Mouse (Mus musculus) stomach, postnatal 0 days (tissue): Measurements from ENCODE around the gene BC030499. TPM values are rescaled to one million over a fixed set of nuclear protein-coding genes. Genes with fewer than 3 reads are reported as not detected.
"Not testable (repeated sequence)": the region's sequence is repeated elsewhere in the genome, so short reads cannot be mapped to it uniquely, and the experiment has no call there.

Experiments
- ATAC-seq: fragments of 200-750 bp; cut with Nextera tagmentation; 2 replicates; pipeline ENCODE4 v1.8.0; 2017; ENCODE audit not compliant: low FRiP score, low TSS enrichment
- DNase-seq: peaks from one replicate; pipeline ENCODE4 v3.0.0-alpha.2; 2016; ENCODE audit warnings: low spot score
- H3K27ac ChIP-seq: fragments of 300-500 bp; sonication (generic); replicated peaks from 2 replicates; pipeline ENCODE4 v1.5.1; 2014; ENCODE audit warnings: mild to moderate bottlenecking, control low read depth
- H3K27me3 ChIP-seq: fragments of 300-500 bp; sonication (generic); 2 replicates; pipeline ENCODE4 v1.6.1; 2014; ENCODE audit warnings: low read length; ENCODE audit not compliant: control insufficient read depth, insufficient read depth
- H3K36me3 ChIP-seq: fragments of 300-500 bp; sonication (generic); 2 replicates; pipeline ENCODE4 v1.6.1; 2014; ENCODE audit warnings: low read length, mixed read lengths; ENCODE audit not compliant: control insufficient read depth, insufficient read depth
- H3K4me1 ChIP-seq: fragments of 300-500 bp; sonication (generic); replicated peaks from 2 replicates; pipeline ENCODE4 v1.6.1; 2014; ENCODE audit warnings: antibody characterized with exemption; ENCODE audit not compliant: control insufficient read depth, insufficient read depth
- H3K4me2 ChIP-seq: fragments of 300-500 bp; sonication (generic); replicated peaks from 2 replicates; pipeline ENCODE4 v1.6.1; 2014; ENCODE audit warnings: low read depth, mild to moderate bottlenecking, control low read depth, moderate library complexity
- H3K4me3 ChIP-seq: fragments of 300-500 bp; sonication (generic); 2 replicates; pipeline ENCODE4 v1.5.1; 2014; ENCODE audit warnings: low read depth, low read length, control low read depth
- H3K9ac ChIP-seq: fragments of 300-500 bp; sonication (generic); 2 replicates; pipeline ENCODE4 v1.6.1; 2014; ENCODE audit warnings: mild to moderate bottlenecking, low read length, control low read depth, mixed read lengths
- H3K9me3 ChIP-seq: fragments of 300-500 bp; sonication (generic); 2 replicates; pipeline ENCODE4 v1.6.1; 2016; ENCODE audit warnings: low read length; ENCODE audit not compliant: control insufficient read depth
- CTCF ChIP-seq: IDR thresholded peaks from 2 replicates; pipeline ENCODE4 v1.5.1; 2016; ENCODE audit warnings: antibody characterized with exemption, low read depth, mild to moderate bottlenecking, moderate library complexity
- EP300 ChIP-seq: optimal IDR thresholded peaks from 2 replicates; pipeline ENCODE3; 2016; ENCODE audit warnings: antibody characterized with exemption
- WGBS: fragments of 180-500 bp; shearing (Covaris S2); extraction: QIAGEN DNeasy Blood & Tissue Kit; methylation state at CpG from one replicate; pipeline ENCODE4 v1.1.7; 2014; 5-methylcytosine and 5-hydroxymethylcytosine counted together
- polyA plus RNA-seq: library from polyadenylated mRNA; unstranded; fragments of >200 nt; fragmentation: Nextera tagmentation; extraction: Ambion mirVana; gene quantifications from 2 replicates; pipeline ENCODE4 v1.2.1, GENCODE M21; 2015

Gene BC030499
- polyA plus RNA-seq, 1 experiment from 2014 or later, result not detected

- Histone ChIP-seq H3K9ac (no peak overlapping the region), H3K9me3 (no peaks in the 10 kb centered on the region), H3K36me3 (peaks cover 18% of the 10 kb centered on the region), H3K4me1 (no peaks in the 10 kb centered on the region), H3K4me2 (no peak overlapping the region), H3K27ac (peak overlapping the region; percentile 46), H3K4me3 (no peak overlapping the region), H3K27me3 (no peaks in the 10 kb centered on the region)
- DNase-seq, result no peak
- no peak for TF ChIP-seq EP300
- TF ChIP-seq CTCF, result no peak
- WGBS, result 74% methylated on average over 6 of the region's 6 CpGs
- no peak for ATAC-seq
Observed at GRCm38 (mm10) chr11:78265571-78265970, 25.1 kb upstream of the BC030499 start.

- Histone ChIP-seq H3K4me1 (no peaks in the 10 kb centered on the region), H3K9ac (no peak overlapping the region), H3K4me2 (no peak overlapping the region), H3K36me3 (peaks cover 44% of the 10 kb centered on the region), H3K9me3 (no peaks in the 10 kb centered on the region), H3K4me3 (no peak overlapping the region), H3K27me3 (no peaks in the 10 kb centered on the region), H3K27ac (no peak overlapping the region)
- TF ChIP-seq CTCF, result no peak
- TF ChIP-seq EP300, result no peak
- WGBS, result 84% methylated on average over 13 of the region's 13 CpGs
- no peak for DNase-seq
- ATAC-seq, result no peak
Observed at GRCm38 (mm10) chr11:78271986-78272385, 18.7 kb upstream of the BC030499 start.

GRCm38 (mm10) chr11:78275596-78275995, 15.0 kb upstream of the BC030499 start:
- no peak overlapping the region for H3K27ac ChIP-seq
- no peaks in the 10 kb centered on the region for H3K27me3 ChIP-seq
- TF ChIP-seq EP300, result no peak
- no peak for TF ChIP-seq CTCF
- ATAC-seq (no peak), DNase-seq (no peak)
- no peaks in the 10 kb centered on the region for H3K9me3 ChIP-seq
- 100% methylated on average over 1 of the region's 1 CpGs for WGBS
- no peaks in the 10 kb centered on the region for H3K4me1 ChIP-seq
- H3K4me3 ChIP-seq, result no peak overlapping the region
- peaks cover 48% of the 10 kb centered on the region for H3K36me3 ChIP-seq
- H3K9ac ChIP-seq, result no peak overlapping the region
- H3K4me2 ChIP-seq, result no peak overlapping the region

GRCm38 (mm10) chr11:78276169-78276568, 14.5 kb upstream of the BC030499 start:
- not testable (repeated sequence) for H3K27me3 ChIP-seq, H3K9me3 ChIP-seq, DNase-seq, ATAC-seq, H3K27ac ChIP-seq, H3K4me2 ChIP-seq, H3K4me1 ChIP-seq, H3K4me3 ChIP-seq, H3K9ac ChIP-seq
- WGBS, result 96% methylated on average over 4 of the region's 4 CpGs
- TF ChIP-seq CTCF, result peak; percentile 52
- H3K36me3 ChIP-seq, result peaks cover 51% of the 10 kb centered on the region

- TF ChIP-seq EP300 (no peak), CTCF (no peak)
- no peak for DNase-seq
- Histone ChIP-seq H3K27ac (no peak overlapping the region), H3K9ac (no peak overlapping the region), H3K4me1 (no peaks in the 10 kb centered on the region), H3K4me2 (no peak overlapping the region), H3K4me3 (no peak overlapping the region), H3K9me3 (no peaks in the 10 kb centered on the region), H3K27me3 (no peaks in the 10 kb centered on the region), H3K36me3 (peaks cover 37% of the 10 kb centered on the region)
- ATAC-seq, result no peak
- 81% methylated on average over 7 of the region's 7 CpGs for WGBS
Observed at GRCm38 (mm10) chr11:78278853-78279252, 11.8 kb upstream of the BC030499 start.

GRCm38 (mm10) chr11:78279586-78279985, 11.1 kb upstream of the BC030499 start:
- no peak for TF ChIP-seq EP300
- no peak for TF ChIP-seq CTCF
- Histone ChIP-seq H3K36me3 (peaks cover 41% of the 10 kb centered on the region), H3K4me2 (no peak overlapping the region), H3K9me3 (no peaks in the 10 kb centered on the region), H3K27ac (no peak overlapping the region), H3K9ac (no peak overlapping the region), H3K27me3 (no peaks in the 10 kb centered on the region), H3K4me3 (no peak overlapping the region), H3K4me1 (no peaks in the 10 kb centered on the region)
- WGBS, result 84% methylated on average over 4 of the region's 4 CpGs
- ATAC-seq, result no peak
- no peak for DNase-seq
